Mouse (Mus musculus): Measurements from ENCODE around the gene Pofut1. TPM values are rescaled to one million over a fixed set of nuclear protein-coding genes. Genes with fewer than 3 reads are reported as not detected.

Gene Pofut1
- polyA plus RNA-seq, 1 experiment from 2014 or later, result 9.0 TPM

- Histone ChIP-seq H3K36me3 (no peaks in the 10 kb centered on the region), H3K9ac (no peak overlapping the region), H3K4me3 (replicated peaks) (no peak overlapping the region), H3K9me3 (no peaks in the 10 kb centered on the region), H3K27me3 (replicated peaks) (no peaks in the 10 kb centered on the region), H3K27ac (no peak overlapping the region), H3K4me1 (no peaks in the 10 kb centered on the region; the same call in 1 of the 2 replicates), H3K4me2 (no peak overlapping the region)
- WGBS, result 79% methylated on average over 4 of the region's 4 CpGs
- no peak for ATAC-seq (ENCODE audit: insufficient read depth, low FRiP score, low read depth)
Measured at GRCm38 (mm10) chr2:153297771-153298170, 56.4 kb downstream of the Pofut1 start.

GRCm38 (mm10) chr2:153298460-153298859 is 57.1 kb downstream of the Pofut1 start:
- no peak overlapping the region for H3K27ac ChIP-seq
- no peak overlapping the region for H3K9ac ChIP-seq

GRCm38 (mm10) chr2:153298863-153299262 is 57.5 kb downstream of the Pofut1 start:
- Histone ChIP-seq H3K36me3 (no peaks in the 10 kb centered on the region), H3K4me2 (no peak overlapping the region), H3K27me3 (replicated peaks) (no peaks in the 10 kb centered on the region), H3K9ac (no peak overlapping the region), H3K4me3 (replicated peaks) (no peak overlapping the region), H3K9me3 (no peaks in the 10 kb centered on the region), H3K4me1 (no peaks in the 10 kb centered on the region; the same call in 1 of the 2 replicates), H3K27ac (no peak overlapping the region)
- ATAC-seq (ENCODE audit: insufficient read depth, low FRiP score, low read depth), result no peak; the same call in 1 of the 2 replicates
- 52% methylated on average over 4 of the region's 4 CpGs for WGBS

More at GRCm38 (mm10) chr2:153298460-153298859, 57.1 kb downstream of the Pofut1 start:
- Histone ChIP-seq H3K9me3 (no peaks in the 10 kb centered on the region), H3K36me3 (no peaks in the 10 kb centered on the region), H3K4me3 (replicated peaks) (no peak overlapping the region), H3K4me2 (no peak overlapping the region), H3K27me3 (replicated peaks) (no peaks in the 10 kb centered on the region), H3K4me1 (no peaks in the 10 kb centered on the region; the same call in 1 of the 2 replicates)
- 46% methylated on average over 4 of the region's 4 CpGs for WGBS
- no peak for ATAC-seq (ENCODE audit: insufficient read depth, low FRiP score, low read depth)

GRCm38 (mm10) chr2:153301123-153301522 is 59.8 kb downstream of the Pofut1 start:
- no peaks in the 10 kb centered on the region; the same call in 1 of the 2 replicates for H3K4me1 ChIP-seq
- 91% methylated on average over 5 of the region's 5 CpGs for WGBS
- no peak for ATAC-seq (ENCODE audit: insufficient read depth, low FRiP score, low read depth)

GRCm38 (mm10) chr2:153305240-153305639 is 63.9 kb downstream of the Pofut1 start:
- Histone ChIP-seq H3K9me3 (no peaks in the 10 kb centered on the region), H3K36me3 (no peaks in the 10 kb centered on the region), H3K4me2 (no peak overlapping the region), H3K27ac (no peak overlapping the region), H3K27me3 (replicated peaks) (no peaks in the 10 kb centered on the region), H3K9ac (no peak overlapping the region), H3K4me1 (peaks cover 3% of the 10 kb centered on the region; the same call in 1 of the 2 replicates), H3K4me3 (replicated peaks) (no peak overlapping the region)
- 63% methylated on average over 6 of the region's 6 CpGs for WGBS
- no peak; the same call in 1 of the 2 replicates for ATAC-seq (ENCODE audit: insufficient read depth, low FRiP score, low read depth)

More at GRCm38 (mm10) chr2:153301123-153301522, 59.8 kb downstream of the Pofut1 start:
- no peak overlapping the region for H3K4me2 ChIP-seq
- no peaks in the 10 kb centered on the region for H3K27me3 ChIP-seq (replicated peaks)
- no peaks in the 10 kb centered on the region for H3K36me3 ChIP-seq
- no peak overlapping the region for H3K27ac ChIP-seq
- no peak overlapping the region for H3K4me3 ChIP-seq (replicated peaks)
- H3K9ac ChIP-seq, result no peak overlapping the region
- no peaks in the 10 kb centered on the region for H3K9me3 ChIP-seq

- Histone ChIP-seq H3K9me3 (no peaks in the 10 kb centered on the region), H3K27ac (no peak overlapping the region), H3K4me1 (peaks cover 3% of the 10 kb centered on the region; the same call in 1 of the 2 replicates), H3K4me2 (no peak overlapping the region), H3K27me3 (replicated peaks) (no peaks in the 10 kb centered on the region), H3K36me3 (no peaks in the 10 kb centered on the region), H3K4me3 (replicated peaks) (no peak overlapping the region), H3K9ac (no peak overlapping the region)
- no peak for ATAC-seq (ENCODE audit: insufficient read depth, low FRiP score, low read depth)
- WGBS, result 75% methylated on average over 7 of the region's 7 CpGs
Measured at GRCm38 (mm10) chr2:153308586-153308985, 67.3 kb downstream of the Pofut1 start.

- H3K4me1 ChIP-seq, result peaks cover 3% of the 10 kb centered on the region; the same call in 1 of the 2 replicates
- H3K36me3 ChIP-seq, result no peaks in the 10 kb centered on the region
- ATAC-seq (ENCODE audit: insufficient read depth, low FRiP score, low read depth), result no peak
- H3K4me2 ChIP-seq, result no peak overlapping the region
- H3K4me3 ChIP-seq (replicated peaks), result no peak overlapping the region
- H3K27ac ChIP-seq, result 0 out of 2 replicates have a peak overlapping the region, but pooled peaks have one; percentile 31
- WGBS, result 59% methylated on average over 8 of the region's 8 CpGs
- H3K27me3 ChIP-seq (replicated peaks), result no peaks in the 10 kb centered on the region
- no peak overlapping the region for H3K9ac ChIP-seq
- no peaks in the 10 kb centered on the region for H3K9me3 ChIP-seq
Measured at GRCm38 (mm10) chr2:153309106-153309505, 67.8 kb downstream of the Pofut1 start.

GRCm38 (mm10) chr2:153310228-153310627 is 68.9 kb downstream of the Pofut1 start:
- Histone ChIP-seq H3K27me3 (replicated peaks) (no peaks in the 10 kb centered on the region), H3K9me3 (no peaks in the 10 kb centered on the region), H3K27ac (no peak overlapping the region), H3K36me3 (no peaks in the 10 kb centered on the region), H3K4me1 (peaks cover 3% of the 10 kb centered on the region; the same call in 1 of the 2 replicates), H3K4me2 (no peak overlapping the region), H3K9ac (no peak overlapping the region), H3K4me3 (replicated peaks) (no peak overlapping the region)
- WGBS, result 68% methylated on average over 6 of the region's 6 CpGs
- no peak for ATAC-seq (ENCODE audit: insufficient read depth, low FRiP score, low read depth)

GRCm38 (mm10) chr2:153312884-153313283 is 71.6 kb downstream of the Pofut1 start:
- Histone ChIP-seq H3K36me3 (no peaks in the 10 kb centered on the region), H3K9ac (no peak overlapping the region), H3K27ac (no peak overlapping the region), H3K4me1 (peaks cover 3% of the 10 kb centered on the region; the same call in 1 of the 2 replicates), H3K9me3 (no peaks in the 10 kb centered on the region), H3K27me3 (replicated peaks) (no peaks in the 10 kb centered on the region), H3K4me2 (no peak overlapping the region), H3K4me3 (replicated peaks) (no peak overlapping the region)
- WGBS, result 84% methylated on average over 9 of the region's 9 CpGs
- ATAC-seq (ENCODE audit: insufficient read depth, low FRiP score, low read depth), result no peak

GRCm38 (mm10) chr2:153318408-153318807 is 77.1 kb downstream of the Pofut1 start:
- Histone ChIP-seq H3K4me1 (no peaks in the 10 kb centered on the region), H3K27me3 (replicated peaks) (no peaks in the 10 kb centered on the region), H3K27ac (no peak overlapping the region), H3K36me3 (peaks cover 19% of the 10 kb centered on the region; the same call in 1 of the 2 replicates), H3K4me3 (replicated peaks) (no peak overlapping the region), H3K4me2 (no peak overlapping the region), H3K9me3 (no peaks in the 10 kb centered on the region), H3K9ac (no peak overlapping the region)
- ATAC-seq (ENCODE audit: insufficient read depth, low FRiP score, low read depth), result no peak
- WGBS, result 94% methylated on average over 4 of the region's 4 CpGs

GRCm38 (mm10) chr2:153319036-153319643 is 77.8 kb downstream of the Pofut1 start:
- ATAC-seq (ENCODE audit: insufficient read depth, low FRiP score, low read depth), result no peak
- H3K9ac ChIP-seq, result no peak overlapping the region
- no peaks in the 10 kb centered on the region for H3K27me3 ChIP-seq (replicated peaks)
- H3K4me2 ChIP-seq, result no peak overlapping the region
- 0 out of 2 replicates have a peak overlapping the region, but pooled peaks have one; percentile 2 for H3K27ac ChIP-seq
- H3K9me3 ChIP-seq, result no peaks in the 10 kb centered on the region
- peaks cover 19% of the 10 kb centered on the region; the same call in 1 of the 2 replicates for H3K36me3 ChIP-seq
- WGBS, result 77% methylated on average over 8 of the region's 8 CpGs
- no peaks in the 10 kb centered on the region for H3K4me1 ChIP-seq
- no peak overlapping the region for H3K4me3 ChIP-seq (replicated peaks)

All from stomach, embryonic 15.5 days (tissue).